Mouse (Mus musculus) small intestine, adult 2 months (tissue): ENCODE results near the gene Ing4.

Experiments used
- CTCF ChIP-seq: fragments of 200-500 bp; IDR thresholded peaks from 2 replicates; pipeline ENCODE4 v1.5.1; 2012; ENCODE audit warnings: low read depth, mild to moderate bottlenecking, control low read depth, inconsistent platforms, low read length, moderate library complexity, mixed read lengths; ENCODE audit not compliant: insufficient replicate concordance, insufficient read length; ENCODE audit errors: extremely low read depth
- POLR2A ChIP-seq: fragments of 200-500 bp; IDR thresholded peaks from 2 replicates; pipeline ENCODE4 v1.6.1; 2012; ENCODE audit warnings: low read depth, mild to moderate bottlenecking, control low read depth, inconsistent platforms, low read length, moderate library complexity

GRCm38 (mm10) chr6:125039131-125039530 lies 429 bp upstream of the Ing4 start:
- TF ChIP-seq POLR2A (no peak), CTCF (no peak)
